Mouse (Mus musculus) embryonic facial prominence, embryonic 13.5 days (tissue): ENCODE measurements around the gene Cdk18. TPM values are rescaled to one million over a fixed set of nuclear protein-coding genes. Genes with fewer than 3 reads are reported as not detected.

Experiments
- polyA plus RNA-seq: library from polyadenylated mRNA; unstranded; fragments of >200 nt; fragmentation: Nextera tagmentation; extraction: Ambion mirVana; gene quantifications from 2 replicates; pipeline ENCODE4 v1.2.1, GENCODE M21; 2015

The Cdk18 gene
- polyA plus RNA-seq, 1 experiment from 2014 or later = 2.3 TPM

Other genes with a start within 250 kb of the Cdk18 start
- gene Nucks1, start 229.2 kb downstream of the Cdk18 start, polyA plus RNA-seq = 103 and 108 TPM in 2 replicates
- gene Slc45a3, start 176.7 kb downstream of the Cdk18 start, polyA plus RNA-seq = 3.2 and 4.0 TPM in 2 replicates
- 21.7 and 22.3 TPM in 2 replicates for gene Elk4, start 132.1 kb downstream of the Cdk18 start, polyA plus RNA-seq
- 13.5 and 16.2 TPM in 2 replicates for gene Mfsd4a, start 71.6 kb downstream of the Cdk18 start, polyA plus RNA-seq
- gene Lemd1, start 51.7 kb upstream of the Cdk18 start, polyA plus RNA-seq = 1.2 and 1.8 TPM in 2 replicates
- gene AC124108.1, start 51.8 kb upstream of the Cdk18 start, polyA plus RNA-seq = 0.34 and 0.37 TPM in 2 replicates
- not detected in 2 replicates for gene Gm10188, start 90.1 kb upstream of the Cdk18 start, polyA plus RNA-seq
- gene Klhdc8a, start 158.9 kb upstream of the Cdk18 start, polyA plus RNA-seq = 0.23 and 0.25 TPM in 2 replicates
- gene Nuak2, start 176.4 kb upstream of the Cdk18 start, polyA plus RNA-seq = 2.2 and 4.4 TPM in 2 replicates